Mouse (Mus musculus) CH12.LX (cell line): Measurements from ENCODE around the gene Degs2. TPM values are rescaled to one million over a fixed set of nuclear protein-coding genes. Genes with fewer than 3 reads are reported as not detected.

Experiments used
- DNase-seq: peaks from one replicate; pipeline ENCODE4 v3.0.0-alpha.2; 2013; ENCODE audit errors: extremely low read depth
- H3K27ac ChIP-seq: 2 replicates; pipeline ENCODE4 v1.5.1; 2012; ENCODE audit warnings: low read depth, mild to moderate bottlenecking, control low read depth, moderate library complexity; ENCODE audit not compliant: insufficient read depth
- H3K27me3 ChIP-seq: replicated peaks from 2 replicates; pipeline ENCODE3; 2012; ENCODE audit warnings: inconsistent platforms
- H3K36me3 ChIP-seq, 2 experiments: replicated peaks in 1 of 2; 2 replicates each; pipeline versions ENCODE3 to v1.6.1; 2012; ENCODE audit warnings: inconsistent platforms in 1 of 2, low read length in 1 of 2, mild to moderate bottlenecking in 1 of 2, mixed read lengths in 1 of 2, moderate library complexity in 1 of 2; ENCODE audit not compliant: control insufficient read depth in 1 of 2, insufficient read depth in 1 of 2
- H3K4me1 ChIP-seq, 2 experiments: 2 replicates each; pipeline ENCODE4 v1.6.1; 2012; ENCODE audit warnings: inconsistent platforms in 1 of 2, moderate library complexity in 1 of 2; ENCODE audit not compliant: insufficient read depth in 2 of 2, control insufficient read depth in 1 of 2
- H3K4me2 ChIP-seq: 2 replicates; pipeline ENCODE4 v1.6.1; 2012; ENCODE audit warnings: low read depth, mild to moderate bottlenecking, control low read depth; ENCODE audit not compliant: poor library complexity, insufficient read depth, severe bottlenecking
- H3K4me3 ChIP-seq, 3 experiments: fragments of 150-350 bp in 1 of 3; sonication (generic) in 1 of 3; replicated peaks in 1 of 3; 2 replicates each; pipeline versions ENCODE3 to v1.5.1; 2011 to 2012; ENCODE audit warnings: low read depth in 2 of 3, low read length in 2 of 3, mild to moderate bottlenecking in 2 of 3, moderate library complexity in 2 of 3, control low read depth in 1 of 3, improper control_type of control experiment in 1 of 3, inconsistent platforms in 1 of 3, mixed read lengths in 1 of 3; ENCODE audit not compliant: poor library complexity in 1 of 3
- H3K79me2 ChIP-seq: replicated peaks from 2 replicates; pipeline ENCODE4 v1.6.1; 2012; ENCODE audit warnings: mild to moderate bottlenecking, moderate library complexity; ENCODE audit not compliant: control insufficient read depth, poor library complexity, insufficient read depth, severe bottlenecking; ENCODE audit errors: extremely low read depth
- H3K9ac ChIP-seq: 2 replicates; pipeline ENCODE4 v1.6.1; 2012; ENCODE audit warnings: low read depth, mild to moderate bottlenecking, control low read depth, moderate library complexity; ENCODE audit not compliant: insufficient read depth
- H3K9me3 ChIP-seq: replicated peaks from 2 replicates; pipeline ENCODE3; 2012; ENCODE audit warnings: low read length, inconsistent platforms, mixed read lengths
- BHLHE40 ChIP-seq: IDR thresholded peaks from 2 replicates; pipeline ENCODE4 v1.6.1; 2011; ENCODE audit warnings: mild to moderate bottlenecking, low read depth, low read length, improper control_type of control experiment
- CHD1 ChIP-seq: IDR thresholded peaks from 2 replicates; pipeline ENCODE4 v1.6.1; 2012; ENCODE audit warnings: low read depth, low read length, improper control_type of control experiment, inconsistent platforms
- CHD2 ChIP-seq: IDR thresholded peaks from 2 replicates; pipeline ENCODE4 v1.6.1; 2011; ENCODE audit warnings: low read length, improper control_type of control experiment
- CTCF ChIP-seq, 2 experiments: IDR thresholded peaks in 1 of 2; conservative IDR thresholded peaks in 1 of 2; 2 replicates each; pipeline ENCODE4 v1.5.1; 2011 to 2012; ENCODE audit warnings: low read depth in 2 of 2, low read length in 2 of 2, improper control_type of control experiment in 1 of 2, inconsistent platforms in 1 of 2, mild to moderate bottlenecking in 1 of 2, moderate library complexity in 1 of 2
- E2F4 ChIP-seq: IDR thresholded peaks from 2 replicates; pipeline ENCODE4 v1.6.1; 2011; ENCODE audit warnings: low read depth, low read length, improper control_type of control experiment; ENCODE audit not compliant: insufficient replicate concordance
- ELF1 ChIP-seq: IDR thresholded peaks from 2 replicates; pipeline ENCODE4 v1.6.1; 2014; ENCODE audit warnings: low read depth, mild to moderate bottlenecking, inconsistent platforms, low read length, improper control_type of control experiment
- EP300 ChIP-seq: IDR thresholded peaks from 2 replicates; pipeline ENCODE4 v1.6.1; 2011; ENCODE audit warnings: low read length, improper control_type of control experiment
- ETS1 ChIP-seq: conservative IDR thresholded peaks from 2 replicates; pipeline ENCODE4 v1.6.1; 2012; ENCODE audit warnings: low read depth, mild to moderate bottlenecking, inconsistent platforms, low read length, improper control_type of control experiment, moderate library complexity
- GABPA ChIP-seq: IDR thresholded peaks from 2 replicates; pipeline ENCODE4 v1.6.1; 2012; ENCODE audit warnings: low read depth, low read length, improper control_type of control experiment, inconsistent platforms; ENCODE audit not compliant: insufficient replicate concordance
- HCFC1 ChIP-seq: IDR thresholded peaks from 2 replicates; pipeline ENCODE4 v1.6.1; 2012; ENCODE audit warnings: low read depth, mild to moderate bottlenecking, inconsistent platforms, low read length, improper control_type of control experiment
- IRF4 ChIP-seq: IDR thresholded peaks from 2 replicates; pipeline ENCODE4 v1.6.1; 2014; ENCODE audit warnings: low read depth, mild to moderate bottlenecking, inconsistent platforms, low read length, improper control_type of control experiment
- JUN ChIP-seq: IDR thresholded peaks from 2 replicates; pipeline ENCODE4 v1.6.1; 2011; ENCODE audit warnings: low read depth, mild to moderate bottlenecking, low read length, improper control_type of control experiment, moderate library complexity; ENCODE audit not compliant: insufficient read depth
- JUND ChIP-seq: conservative IDR thresholded peaks from 2 replicates; pipeline ENCODE4 v1.6.1; 2011; ENCODE audit warnings: low read depth, low read length, improper control_type of control experiment
- KAT2A ChIP-seq: IDR thresholded peaks from 2 replicates; pipeline ENCODE4 v1.6.1; 2012; ENCODE audit warnings: low read length, improper control_type of control experiment, inconsistent platforms; ENCODE audit not compliant: insufficient replicate concordance
- MAFK ChIP-seq: IDR thresholded peaks from 2 replicates; pipeline ENCODE4 v1.6.1; 2011; ENCODE audit warnings: low read length, improper control_type of control experiment; ENCODE audit not compliant: insufficient replicate concordance
- MAX ChIP-seq: IDR thresholded peaks from 2 replicates; pipeline ENCODE4 v1.6.1; 2011; ENCODE audit warnings: low read length, improper control_type of control experiment
- NRF1 ChIP-seq: IDR thresholded peaks from 2 replicates; pipeline ENCODE4 v1.6.1; 2014; ENCODE audit warnings: low read depth, mild to moderate bottlenecking, inconsistent platforms, low read length, improper control_type of control experiment, moderate library complexity
- PAX5 ChIP-seq: IDR thresholded peaks from 2 replicates; pipeline ENCODE4 v1.6.1; 2012; ENCODE audit warnings: low read length, inconsistent platforms, mixed read lengths
- POLR2A ChIP-seq: IDR thresholded peaks from 2 replicates; pipeline ENCODE4 v1.6.1; 2011; ENCODE audit warnings: low read depth, mild to moderate bottlenecking, improper control_type of control experiment, low read length
- RCOR1 ChIP-seq: conservative IDR thresholded peaks from 2 replicates; pipeline ENCODE4 v1.6.1; 2012; ENCODE audit warnings: low read depth, mild to moderate bottlenecking, inconsistent platforms, low read length, improper control_type of control experiment
- SIN3A ChIP-seq: IDR thresholded peaks from 2 replicates; pipeline ENCODE4 v1.6.1; 2012; ENCODE audit warnings: low read length, improper control_type of control experiment, inconsistent platforms
- SMC3 ChIP-seq: IDR thresholded peaks from 2 replicates; pipeline ENCODE4 v1.6.1; 2011; ENCODE audit warnings: low read depth, low read length, improper control_type of control experiment
- UBTF ChIP-seq: IDR thresholded peaks from 2 replicates; pipeline ENCODE4 v1.6.1; 2012; ENCODE audit warnings: low read depth, mild to moderate bottlenecking, inconsistent platforms, low read length, improper control_type of control experiment, moderate library complexity
- USF1 ChIP-seq: IDR thresholded peaks from 2 replicates; pipeline ENCODE4 v1.6.1; 2014; ENCODE audit warnings: low read depth, mild to moderate bottlenecking, inconsistent platforms, low read length, improper control_type of control experiment
- USF2 ChIP-seq: conservative IDR thresholded peaks from 2 replicates; pipeline ENCODE4 v1.6.1; 2011; ENCODE audit warnings: low read depth, low read length, improper control_type of control experiment
- ZMIZ1 ChIP-seq: IDR thresholded peaks from 2 replicates; pipeline ENCODE4 v1.6.1; 2012; ENCODE audit warnings: low read depth, mild to moderate bottlenecking, inconsistent platforms, low read length, improper control_type of control experiment
- dilution Hi-C: fragments of 300-500 bp; cut with MboI; formaldehyde crosslinking; loops from 2 replicates; pipeline ENCODE4 v1.14.3; 2020; ENCODE audit warnings: low sequenced_read_pairs; ENCODE audit not compliant: extremely low pct_unique_long_range_greater_than_20kb, extremely low pct_ligation_motif_present
- in situ Hi-C: fragments of 300-500 bp; cut with MboI; formaldehyde crosslinking; loops from 3 replicates; pipeline ENCODE4 v1.14.3; 2019; ENCODE audit warnings: low sequenced_read_pairs, low pct_ligation_motif_present, low pct_unique_long_range_greater_than_20kb, mixed read lengths
- polyA plus RNA-seq: library from polyadenylated mRNA; unstranded; fragments of >175 nt; gene quantifications from 2 replicates; pipeline ENCODE4 v1.2.1, GENCODE M21; 2012; ENCODE audit warnings: low read depth; ENCODE audit not compliant: insufficient read length
- total RNA-seq, 2 experiments: library from RNA; depleted of rRNA; stranded (reverse); fragments of 300-350 nt in 1 of 2; fragments of >200 nt in 1 of 2; gene quantifications; 2 replicates each; pipeline ENCODE4 v1.2.3; 2012 to 2014

Gene Degs2
- total and polyA plus RNA-seq, 3 experiments = not detected

DNA sequence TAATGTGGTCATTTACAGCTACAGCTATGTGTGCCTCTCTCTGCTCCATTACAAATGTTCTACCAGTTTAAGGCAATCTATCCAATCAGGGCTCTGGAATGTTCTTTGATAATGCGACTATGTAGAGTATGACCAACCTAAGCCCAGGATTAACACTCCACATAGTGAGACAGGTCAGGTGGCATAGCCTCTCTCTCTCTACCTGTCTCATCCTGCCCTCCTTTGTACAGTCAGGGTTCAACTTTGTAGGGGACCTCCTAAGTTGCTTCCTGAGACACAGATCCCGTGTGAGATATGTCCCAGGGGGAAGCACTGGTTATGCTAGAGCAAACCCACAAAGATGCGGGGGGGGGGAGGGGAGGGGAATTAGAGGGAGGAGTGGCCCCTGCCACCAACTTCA, 48.1 kb upstream of the Degs2 start:
- H3K36me3 ChIP-seq = peaks cover 0 to 4% of the 10 kb centered on the region in 2 experiments
- peaks cover 3 to 8% of the 10 kb centered on the region in 2 experiments; a peak in 3 of 4 replicates for H3K4me1 ChIP-seq
- no peak for DNase-seq
- no peak for TF ChIP-seq GABPA
- TF ChIP-seq KAT2A = no peak
- TF ChIP-seq SIN3A = no peak
- no peak for TF ChIP-seq EP300
- no peak for TF ChIP-seq SMC3
- TF ChIP-seq E2F4 = no peak
- no peak for TF ChIP-seq USF1
- no peak for TF ChIP-seq JUN
- no peak for TF ChIP-seq JUND
- TF ChIP-seq RCOR1 = no peak
- TF ChIP-seq ZMIZ1 = no peak
- no peak for TF ChIP-seq ELF1
- TF ChIP-seq MAFK = no peak
- TF ChIP-seq IRF4 = no peak
- no peak for TF ChIP-seq HCFC1
- no peak for TF ChIP-seq MAX
- TF ChIP-seq BHLHE40 = no peak
- TF ChIP-seq CHD1 = no peak
- no peak for TF ChIP-seq USF2
- no peak for TF ChIP-seq CHD2
- peaks cover 4% of the 10 kb centered on the region for H3K27me3 ChIP-seq
- peaks cover 3% of the 10 kb centered on the region for H3K9me3 ChIP-seq
- no peak overlapping the region for H3K9ac ChIP-seq
- H3K4me3 ChIP-seq = no peak overlapping the region
- H3K4me2 ChIP-seq = no peak overlapping the region
- in situ Hi-C loops = loop anchor here (25.0 kb wide), 1 partner anchor 138 kb away; no protein-coding TSS in a partner anchor
- no peak overlapping the region for H3K27ac ChIP-seq
- dilution Hi-C loops = no loop called here
- H3K79me2 ChIP-seq = no peaks in the 10 kb centered on the region

DNA sequence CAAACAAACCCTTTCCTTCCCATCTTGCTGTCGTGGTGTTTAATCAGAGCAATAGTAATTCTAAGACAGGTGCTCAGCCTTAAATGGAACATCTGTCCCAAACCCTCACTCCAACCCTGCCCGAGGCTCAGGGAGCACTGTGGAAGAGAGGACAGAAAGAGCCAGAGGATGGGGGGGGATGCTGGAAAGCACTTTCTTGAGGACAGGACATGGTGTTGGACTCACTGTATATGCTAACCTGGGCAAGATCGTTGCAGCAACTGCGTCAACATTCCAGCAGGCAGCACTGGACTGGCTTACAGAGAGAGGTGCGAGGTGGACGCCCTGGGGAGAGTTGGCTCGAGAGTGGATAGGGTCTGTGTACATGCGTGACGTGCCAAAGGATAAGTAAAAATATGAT, 47.3 kb upstream of the Degs2 start:
- no peak for DNase-seq
- H3K79me2 ChIP-seq = no peaks in the 10 kb centered on the region
- H3K4me2 ChIP-seq = no peak overlapping the region
- in situ Hi-C loops = no loop called here
- H3K4me3 ChIP-seq = no peak overlapping the region
- H3K36me3 ChIP-seq = peaks cover 0 to 4% of the 10 kb centered on the region in 2 experiments
- dilution Hi-C loops = no loop called here
- H3K9me3 ChIP-seq = peaks cover 3% of the 10 kb centered on the region
- TF ChIP-seq NRF1 (no peak), MAX (no peak), POLR2A (no peak), IRF4 (no peak), CTCF (conservative IDR thresholded peaks at IDR 0.05 in 1 of 2, IDR thresholded peaks at IDR 0.05 in 1 of 2; ENCODE audit: low read depth in 2 of 2, low read length in 2 of 2) (no peak), PAX5 (no peak), ETS1 (no peak), UBTF (no peak), SMC3 (no peak)
- no peak overlapping the region for H3K27ac ChIP-seq
- peaks cover 2 to 6% of the 10 kb centered on the region in 2 experiments; a peak in 3 of 4 replicates for H3K4me1 ChIP-seq
- no peak overlapping the region for H3K9ac ChIP-seq
- H3K27me3 ChIP-seq = peaks cover 11% of the 10 kb centered on the region
